Mouse (Mus musculus) forebrain, embryonic 10.5 days (tissue): ENCODE results near the gene Pbxip1. TPM values are rescaled to one million over a fixed set of nuclear protein-coding genes. Genes with fewer than 3 reads are reported as not detected.

Experiments
- DNase-seq: peaks from one replicate; pipeline ENCODE4 v3.0.0-alpha.2; 2017; ENCODE audit warnings: low spot score; ENCODE audit errors: extremely low spot score
- H3K27ac ChIP-seq: fragments of 300-500 bp; sonication (generic); 2 replicates; pipeline ENCODE4 v1.5.1; 2016; ENCODE audit warnings: mild to moderate bottlenecking
- H3K27me3 ChIP-seq: fragments of 300-500 bp; sonication (generic); 2 replicates; pipeline ENCODE4 v1.6.1; 2016; ENCODE audit warnings: mild to moderate bottlenecking; ENCODE audit not compliant: poor library complexity, severe bottlenecking
- H3K36me3 ChIP-seq: fragments of 300-500 bp; sonication (generic); replicated peaks from 2 replicates; pipeline ENCODE4 v1.6.1; 2016; ENCODE audit warnings: mild to moderate bottlenecking, moderate library complexity
- H3K4me1 ChIP-seq: fragments of 300-500 bp; sonication (generic); 2 replicates; pipeline ENCODE4 v1.6.1; 2016
- H3K4me3 ChIP-seq: fragments of 300-500 bp; sonication (generic); 2 replicates; pipeline ENCODE4 v1.5.1; 2016; ENCODE audit warnings: mild to moderate bottlenecking, moderate library complexity
- H3K9me3 ChIP-seq: fragments of 300-500 bp; sonication (generic); 2 replicates; pipeline ENCODE4 v1.6.1; 2016; ENCODE audit warnings: mild to moderate bottlenecking, moderate library complexity
- WGBS: fragments of 180-500 bp; shearing (Covaris S2); methylation state at CpG from one replicate; pipeline ENCODE4 v1.1.7; 2016; 5-methylcytosine and 5-hydroxymethylcytosine counted together
- polyA plus RNA-seq: library from polyadenylated mRNA; unstranded; fragments of >200 nt; fragmentation: Nextera tagmentation; extraction: Ambion mirVana; gene quantifications from 2 replicates; pipeline ENCODE4 v1.2.1, GENCODE M21; 2016

Gene Pbxip1
- polyA plus RNA-seq, result 16.4 and 16.6 TPM in 2 replicates

DNA sequence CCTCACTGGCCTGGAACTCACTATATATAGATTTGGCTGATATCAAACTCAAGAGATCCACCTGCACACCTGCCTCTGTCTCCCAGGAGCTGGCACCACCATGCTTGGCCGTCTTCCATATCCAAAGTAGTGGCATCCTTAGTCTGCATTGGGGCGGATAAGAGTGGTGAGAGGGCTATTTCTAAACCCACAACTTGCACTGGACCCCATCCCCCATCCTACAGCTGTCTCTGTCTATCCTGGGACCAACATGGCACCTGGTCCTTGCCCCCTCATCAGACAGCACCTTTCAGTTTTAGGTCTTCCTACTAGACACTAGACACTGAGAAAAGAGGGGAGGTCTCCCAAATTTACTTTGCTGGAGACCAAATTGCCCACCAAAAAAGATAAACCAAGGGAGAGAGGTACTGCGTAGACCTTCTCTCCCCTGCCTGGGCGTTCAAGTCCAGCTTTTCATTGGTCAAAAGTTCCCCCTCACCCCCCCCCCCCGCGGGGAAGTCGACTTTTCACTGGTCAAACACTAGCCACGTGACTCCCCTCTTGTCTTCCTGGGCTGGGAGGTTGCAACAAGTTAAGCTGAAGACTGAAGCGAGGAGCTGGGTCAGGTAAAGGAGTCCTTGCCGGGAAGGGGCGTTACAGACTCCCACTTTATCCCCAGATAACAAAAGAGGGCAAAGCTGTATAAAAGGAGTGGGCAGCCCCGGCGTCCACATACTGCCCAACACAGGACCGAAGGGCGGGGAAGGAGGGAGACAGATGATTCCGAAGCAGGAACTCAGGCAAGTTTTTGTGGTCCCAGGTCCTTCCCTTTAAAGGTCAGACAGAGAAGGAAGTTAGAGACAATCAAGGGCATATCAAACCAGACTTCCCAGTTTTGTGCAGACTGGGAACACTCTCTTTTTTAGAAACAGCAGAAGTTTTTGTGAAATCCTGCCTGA, at the start of gene Pbxip1:
TSS of gene Pbxip1 (plus strand) at position 531 of the 938 bp plus-strand sequence.
- 4% methylated on average over 16 of the region's 16 CpGs for WGBS

DNA sequence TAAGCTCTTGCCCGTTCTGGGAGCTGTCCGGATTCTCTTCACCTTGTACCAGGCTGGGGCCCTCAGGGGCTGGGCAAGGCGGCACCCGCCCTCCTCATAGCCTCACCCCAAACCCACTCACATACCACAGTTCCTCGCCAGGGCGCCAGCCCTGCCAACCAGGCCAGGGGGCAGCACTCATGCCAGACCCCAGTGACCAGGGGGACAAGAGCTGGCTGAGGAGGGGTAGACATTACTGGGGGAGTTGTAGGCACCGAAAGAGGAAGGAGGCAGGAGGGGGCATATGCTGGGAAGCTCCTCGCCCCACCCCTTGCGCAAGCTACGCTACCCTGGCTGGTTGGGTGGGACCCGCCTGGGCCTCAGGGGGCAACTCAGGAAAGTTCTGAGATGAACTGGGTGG, 48.9 kb upstream of the Pbxip1 start:
- no peaks in the 10 kb centered on the region for H3K9me3 ChIP-seq
- no peaks in the 10 kb centered on the region for H3K36me3 ChIP-seq
- 69% methylated on average over 11 of the region's 11 CpGs for WGBS
- no peak overlapping the region for H3K27ac ChIP-seq
- H3K4me3 ChIP-seq, result no peak overlapping the region
- H3K27me3 ChIP-seq, result peaks cover 52% of the 10 kb centered on the region
- DNase-seq, result no peak
- H3K4me1 ChIP-seq, result peaks cover 80% of the 10 kb centered on the region

More for the DNA sequence above, at the start of gene Pbxip1:
- DNase-seq, result peak; percentile 90
- H3K4me3 ChIP-seq, result peak within 1 kb of the TSS; percentile 53
- no peaks in the 10 kb centered on the region for H3K27me3 ChIP-seq
- peaks cover 64% of the 10 kb centered on the region for H3K4me1 ChIP-seq
- no peaks in the 10 kb centered on the region for H3K9me3 ChIP-seq
- H3K36me3 ChIP-seq, result peaks cover 38% of the 10 kb centered on the region
- H3K27ac ChIP-seq, result peak within 1 kb of the TSS; percentile 83

DNA sequence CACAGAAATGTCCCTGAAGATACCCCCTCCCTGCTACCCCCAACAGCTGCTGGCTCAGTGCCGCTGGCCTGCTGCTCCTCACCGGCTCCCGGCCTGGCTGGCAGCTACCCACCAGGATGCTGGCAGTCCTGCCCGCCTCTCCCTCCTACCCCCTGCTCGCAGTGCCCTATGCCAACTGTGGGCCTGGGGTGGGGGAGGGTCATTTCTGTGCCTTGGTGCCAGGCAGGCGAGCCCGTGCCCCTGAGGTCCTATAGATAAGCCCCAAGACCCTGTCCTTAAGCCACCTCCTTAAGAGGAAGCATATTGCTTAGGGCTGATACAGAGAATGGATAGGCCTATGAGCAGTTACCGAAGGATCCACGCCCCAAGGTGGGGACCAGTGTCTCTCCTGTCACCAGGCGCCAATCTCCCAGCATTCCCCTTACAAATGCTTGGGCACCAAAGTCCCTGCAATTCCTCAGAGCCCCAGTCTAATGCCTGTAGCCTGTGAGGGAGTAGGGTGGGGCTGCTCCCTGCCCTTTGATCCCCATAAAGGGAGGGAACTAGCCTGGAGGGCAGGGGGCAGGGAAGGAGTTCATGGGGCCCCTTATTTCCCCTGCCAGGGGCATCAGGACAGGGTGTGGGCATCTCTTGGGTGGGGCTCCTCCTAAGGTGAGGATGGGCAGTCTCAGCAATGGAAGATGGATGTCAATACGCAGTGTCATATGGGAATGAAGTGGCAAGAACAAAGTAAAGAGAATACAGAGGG, 48.2 kb upstream of the Pbxip1 start:
- Histone ChIP-seq H3K27ac (no peak overlapping the region), H3K36me3 (no peaks in the 10 kb centered on the region), H3K9me3 (no peaks in the 10 kb centered on the region), H3K27me3 (peaks cover 58% of the 10 kb centered on the region), H3K4me1 (peaks cover 87% of the 10 kb centered on the region), H3K4me3 (no peak overlapping the region; the same call in 1 of the 2 replicates)
- no peak for DNase-seq
- whole genome bisulfite sequencing, result 80% methylated on average over 11 of the region's 11 CpGs

DNA sequence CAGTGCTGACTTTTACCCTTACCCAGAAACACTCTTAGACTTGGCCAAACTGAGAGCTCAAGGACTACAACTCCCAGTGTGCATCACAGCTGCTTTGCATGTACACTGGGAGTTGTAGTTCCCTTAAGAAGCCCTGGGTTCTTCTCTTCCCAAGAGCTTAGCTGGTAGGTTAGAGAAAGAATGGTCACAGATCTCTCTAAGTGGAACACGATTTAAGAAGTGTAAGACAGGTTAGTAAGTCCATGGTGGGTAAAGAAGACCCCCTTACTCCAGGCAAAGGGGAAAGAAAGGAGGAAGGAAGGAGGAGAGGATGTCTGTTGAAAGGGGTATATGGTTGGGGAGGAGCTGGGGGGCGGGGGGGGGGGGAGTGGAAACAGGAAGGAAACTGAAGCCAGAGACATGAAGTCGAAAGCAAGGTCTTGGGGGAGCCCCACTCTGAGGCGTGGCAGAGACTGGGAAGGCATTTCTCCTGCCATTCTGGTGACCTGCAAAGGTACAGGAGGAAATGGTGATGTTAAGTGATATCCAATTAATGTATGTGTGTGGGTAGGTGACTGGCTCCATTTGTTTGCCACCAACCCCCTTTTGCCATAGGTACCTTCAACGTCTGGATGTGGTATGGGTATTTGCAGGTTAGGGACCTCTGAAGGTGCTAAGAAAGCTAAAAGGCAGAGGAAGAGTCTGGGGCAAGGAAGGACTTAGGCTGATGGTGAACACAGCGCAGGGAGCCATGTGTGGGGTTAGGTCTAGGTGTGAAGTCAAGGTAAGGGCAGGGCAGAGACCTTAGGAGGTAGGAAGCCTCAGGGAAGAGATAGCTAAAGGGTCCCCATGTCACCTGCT, 47.4 kb upstream of the Pbxip1 start:
- H3K4me3 ChIP-seq, result no peak overlapping the region; the same call in 1 of the 2 replicates
- peaks cover 93% of the 10 kb centered on the region for H3K4me1 ChIP-seq
- H3K27ac ChIP-seq, result no peak overlapping the region
- no peaks in the 10 kb centered on the region for H3K36me3 ChIP-seq
- 76% methylated on average over 6 of the region's 6 CpGs for WGBS
- no peaks in the 10 kb centered on the region for H3K9me3 ChIP-seq
- H3K27me3 ChIP-seq, result peaks cover 57% of the 10 kb centered on the region
- DNase-seq, result no peak

DNA sequence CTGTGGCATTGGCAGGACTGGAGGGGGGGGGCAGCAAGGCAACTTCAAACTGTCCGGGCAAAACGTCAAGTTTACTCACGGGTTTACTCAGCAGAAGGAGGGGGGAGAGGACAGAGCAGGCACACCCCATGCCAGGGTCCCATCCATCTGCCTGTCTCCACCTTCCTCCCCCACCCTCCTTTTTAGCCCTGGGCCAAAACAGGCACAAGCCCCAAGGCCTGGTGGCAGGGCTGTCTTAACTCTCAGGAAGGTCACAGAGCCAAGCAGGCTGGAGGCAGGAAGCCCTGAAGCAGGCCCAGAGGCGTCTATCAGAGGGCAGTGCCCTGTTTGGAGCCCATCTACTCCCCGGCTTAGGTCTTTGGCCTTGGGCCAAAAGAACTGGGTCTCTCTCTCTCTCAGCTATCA, 46.4 kb upstream of the Pbxip1 start:
- no peak for DNase-seq
- 59% methylated on average over 5 of the region's 5 CpGs for WGBS
- peak overlapping the region; percentile 75; the same call in 1 of the 2 replicates for H3K4me3 ChIP-seq
- peaks cover 55% of the 10 kb centered on the region for H3K27me3 ChIP-seq
- peak overlapping the region; percentile 90; the same call in 1 of the 2 replicates for H3K27ac ChIP-seq
- H3K36me3 ChIP-seq, result no peaks in the 10 kb centered on the region
- peaks cover 93% of the 10 kb centered on the region for H3K4me1 ChIP-seq
- H3K9me3 ChIP-seq, result no peaks in the 10 kb centered on the region

DNA sequence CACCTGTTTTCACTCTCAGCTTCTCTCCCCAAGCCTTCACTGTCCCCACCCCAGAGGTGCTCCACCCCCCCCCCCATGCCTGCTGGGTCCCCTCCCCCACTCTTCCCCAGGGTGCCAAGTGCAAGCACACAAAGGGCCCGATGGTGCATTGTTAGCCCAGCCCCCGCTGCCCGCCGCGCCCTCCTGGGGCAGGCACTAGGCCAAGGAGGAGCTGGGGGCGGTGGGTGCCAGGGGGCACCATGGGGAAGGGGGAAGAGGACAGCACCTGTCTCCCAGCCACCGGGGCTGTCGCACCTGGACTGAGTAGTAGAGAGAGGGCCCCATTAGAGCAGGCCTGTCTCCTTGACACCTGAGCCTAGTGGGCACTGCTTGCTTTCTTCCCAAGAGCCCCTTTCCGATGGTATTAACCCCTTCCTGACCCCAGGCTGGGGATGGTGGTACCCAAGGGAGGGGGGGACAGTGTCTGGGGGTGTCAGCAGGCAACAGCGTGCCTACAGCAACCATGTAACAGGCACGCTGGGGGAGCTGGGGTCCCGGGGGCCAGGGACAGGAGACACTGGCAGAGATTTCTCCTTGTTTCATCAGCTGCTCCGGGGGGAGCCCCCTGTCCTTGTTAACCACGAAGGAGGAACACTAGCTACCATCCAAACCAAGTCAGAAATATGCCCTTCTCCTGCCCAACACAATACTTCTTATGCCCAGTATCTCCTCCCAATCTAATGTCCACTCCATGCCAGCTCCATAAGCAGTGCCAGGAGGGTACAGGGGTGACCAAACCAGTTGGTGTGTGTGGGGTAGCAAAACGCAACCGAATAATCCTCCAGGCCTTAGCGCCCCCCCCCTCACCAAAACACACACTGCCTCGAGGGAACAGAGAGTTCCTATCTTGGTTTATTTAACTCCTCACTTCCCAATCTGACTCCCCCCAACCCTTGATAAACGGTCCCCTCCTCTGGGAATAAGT, 45.5 kb upstream of the Pbxip1 start:
- Histone ChIP-seq H3K36me3 (no peaks in the 10 kb centered on the region), H3K4me1 (peaks cover 93% of the 10 kb centered on the region), H3K27ac (peak overlapping the region; percentile 90), H3K9me3 (no peaks in the 10 kb centered on the region), H3K4me3 (peak overlapping the region; percentile 75), H3K27me3 (peaks cover 55% of the 10 kb centered on the region)
- no peak for DNase-seq
- 13% methylated on average over 19 of the region's 19 CpGs for WGBS

DNA sequence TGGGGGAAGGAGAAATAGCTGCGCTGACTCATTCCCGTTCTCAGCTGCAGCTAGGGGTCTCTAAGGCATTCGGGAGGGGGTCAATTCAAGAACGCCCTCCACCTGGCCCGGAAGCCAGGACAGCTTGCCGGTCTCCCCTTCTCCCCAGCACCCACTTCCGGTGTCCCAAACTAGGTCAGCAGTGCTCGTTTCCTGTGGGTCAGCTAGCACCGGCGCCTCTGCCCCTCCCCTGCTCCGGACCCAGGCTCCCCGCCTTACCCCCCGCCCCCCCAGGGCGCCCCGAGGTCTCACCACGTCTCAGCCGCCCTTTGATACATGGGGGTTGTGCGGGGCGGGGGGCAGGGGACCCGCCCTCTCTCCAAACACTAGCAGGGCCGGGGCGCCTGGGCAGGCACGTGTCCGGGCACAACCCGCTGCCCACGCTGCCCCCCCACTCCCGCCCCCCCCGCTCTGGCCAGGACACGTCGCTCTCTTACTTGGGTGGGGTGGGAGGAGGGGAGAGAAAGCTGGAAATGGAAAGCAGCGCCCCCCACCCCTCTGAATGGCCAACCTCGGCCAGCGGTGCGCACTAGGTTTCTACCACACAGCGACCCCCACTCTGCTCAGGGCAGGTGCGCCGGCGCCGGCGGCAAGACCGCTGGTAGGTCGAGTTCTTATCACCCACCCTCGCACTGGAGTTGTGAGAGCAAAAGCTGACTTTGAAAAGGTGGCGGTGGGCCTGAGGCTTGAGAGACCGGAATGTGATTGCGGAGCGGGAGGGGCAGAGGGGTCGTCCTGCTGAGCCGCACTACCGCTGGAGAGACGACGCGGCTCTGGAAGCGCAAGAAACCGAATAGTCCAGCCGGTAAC, 44.6 kb upstream of the Pbxip1 start:
- Histone ChIP-seq H3K9me3 (no peaks in the 10 kb centered on the region), H3K27ac (peak overlapping the region; percentile 90), H3K4me3 (peak overlapping the region; percentile 75), H3K36me3 (no peaks in the 10 kb centered on the region), H3K27me3 (peaks cover 46% of the 10 kb centered on the region), H3K4me1 (peaks cover 93% of the 10 kb centered on the region)
- peak; percentile 56 for DNase-seq
- under 1% methylated on average over 56 of the region's 56 CpGs for WGBS

DNA sequence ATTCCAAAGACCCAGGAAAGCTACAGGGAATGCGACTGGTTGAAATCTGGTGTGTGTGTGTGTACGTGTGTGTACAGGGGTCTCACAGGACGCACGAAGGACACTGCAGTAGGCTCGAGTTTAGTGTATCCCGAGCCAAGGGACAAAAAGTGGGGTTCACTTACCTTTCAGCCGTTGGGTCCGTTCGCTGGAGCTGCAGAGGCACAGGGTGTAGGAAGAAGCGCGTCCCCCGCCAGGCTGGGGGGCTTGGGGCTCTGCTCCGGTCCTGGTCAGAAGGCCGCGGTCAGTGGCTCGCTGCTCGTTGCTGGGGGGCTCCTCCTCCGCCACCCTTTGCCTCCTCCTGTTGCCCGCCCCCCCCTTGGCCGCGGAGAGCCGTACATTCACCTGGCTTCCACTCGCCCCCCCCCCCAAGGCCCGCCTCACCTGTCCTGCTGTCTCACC, 43.6 kb upstream of the Pbxip1 start:
- DNase-seq, result peak; percentile 31
- H3K4me1 ChIP-seq, result peaks cover 85% of the 10 kb centered on the region
- peak overlapping the region; percentile 90 for H3K27ac ChIP-seq
- no peaks in the 10 kb centered on the region for H3K36me3 ChIP-seq
- under 1% methylated on average over 23 of the region's 24 CpGs for WGBS
- H3K4me3 ChIP-seq, result peak overlapping the region; percentile 75
- peaks cover 42% of the 10 kb centered on the region for H3K27me3 ChIP-seq
- H3K9me3 ChIP-seq, result no peaks in the 10 kb centered on the region

DNA sequence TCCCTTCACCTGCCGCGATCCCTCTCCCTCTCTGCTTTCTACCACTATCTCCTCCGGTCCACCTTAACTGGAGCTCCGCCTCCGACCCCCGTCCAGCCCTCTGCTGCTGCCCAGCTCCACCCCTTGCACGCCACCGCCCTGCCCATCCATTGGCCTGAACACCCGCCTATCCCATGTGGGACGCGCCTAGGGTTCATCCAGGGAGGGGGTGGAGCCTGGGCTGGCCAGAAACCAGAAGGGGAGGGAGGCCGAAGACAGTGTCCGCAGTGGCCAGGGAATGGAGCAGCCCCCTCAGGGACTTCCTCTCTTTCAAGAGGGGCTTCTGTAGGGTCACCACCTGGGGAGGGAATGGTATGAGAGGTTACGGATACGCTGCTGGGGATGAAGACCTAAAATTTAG, 42.9 kb upstream of the Pbxip1 start:
- Histone ChIP-seq H3K36me3 (no peaks in the 10 kb centered on the region), H3K9me3 (no peaks in the 10 kb centered on the region), H3K4me1 (peaks cover 78% of the 10 kb centered on the region), H3K4me3 (peak overlapping the region; percentile 75), H3K27ac (peak overlapping the region; percentile 90), H3K27me3 (peaks cover 42% of the 10 kb centered on the region)
- DNase-seq, result peak; percentile 98
- under 1% methylated on average over 15 of the region's 15 CpGs for WGBS

DNA sequence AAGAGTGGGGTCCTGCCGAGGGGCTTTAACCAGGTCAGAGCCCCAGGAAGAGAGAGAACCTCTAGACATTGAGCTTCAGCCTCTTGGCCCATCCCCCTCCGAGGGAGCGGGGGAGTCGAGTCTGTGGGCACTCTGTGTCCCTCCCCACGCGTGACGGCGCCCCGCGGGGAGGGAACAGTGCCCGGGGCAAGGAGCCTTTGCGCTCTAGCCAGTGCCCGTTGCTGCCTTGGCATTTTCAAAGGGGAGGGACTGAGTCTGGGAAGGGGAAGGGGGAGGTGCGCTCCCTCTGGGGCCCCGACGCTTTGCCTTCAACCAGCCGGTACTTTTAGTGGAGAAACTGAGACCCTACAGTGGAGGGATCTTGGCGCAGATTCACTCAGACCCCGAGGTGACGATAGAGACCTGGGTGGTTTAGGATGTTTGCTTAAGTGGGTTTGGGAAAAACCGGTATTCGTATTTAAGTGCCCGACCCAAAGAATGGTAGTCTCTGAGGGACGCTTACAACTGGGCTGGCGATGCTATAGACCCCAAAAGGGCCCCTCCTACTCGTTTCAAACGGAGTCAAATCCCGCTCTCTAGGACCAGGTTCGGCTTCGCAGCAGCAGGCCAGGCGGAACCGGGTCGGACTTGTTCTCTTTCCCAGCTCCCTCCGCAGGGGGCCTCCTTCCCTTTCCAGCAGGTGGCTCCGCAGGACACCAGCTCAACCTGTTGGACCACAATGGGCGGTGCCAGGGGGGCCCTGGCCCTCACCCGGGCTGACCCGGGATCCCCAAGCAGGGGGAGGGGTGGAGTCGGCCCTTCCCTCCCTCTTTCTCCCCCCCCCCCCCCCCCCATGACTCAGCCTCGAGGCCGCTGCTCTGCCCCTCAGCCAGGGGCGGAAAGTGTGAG, 42.3 kb upstream of the Pbxip1 start, which contains the start of gene Zbtb7b:
TSS of gene Zbtb7b (minus strand) at position 771 of the 888 bp plus-strand sequence.
- peak within 1 kb of the TSS; percentile 90 for H3K27ac ChIP-seq
- H3K36me3 ChIP-seq, result no peaks in the 10 kb centered on the region
- peak within 1 kb of the TSS; percentile 75 for H3K4me3 ChIP-seq
- DNase-seq, result no peak
- under 1% methylated on average over 42 of the region's 42 CpGs for WGBS
- no peaks in the 10 kb centered on the region for H3K9me3 ChIP-seq
- peaks cover 75% of the 10 kb centered on the region for H3K4me1 ChIP-seq
- peaks cover 42% of the 10 kb centered on the region for H3K27me3 ChIP-seq
